Mouse (Mus musculus) lung, postnatal 0 days (tissue): Measurements from ENCODE around the gene Dab2ip. TPM values are rescaled to one million over a fixed set of nuclear protein-coding genes. Genes with fewer than 3 reads are reported as not detected.

ENCODE experiments used
- ATAC-seq: fragments of 200-750 bp; cut with Nextera tagmentation; 2 replicates; pipeline ENCODE4 v1.8.0; 2017; ENCODE audit warnings: moderate library complexity
- DNase-seq: peaks from one replicate; pipeline ENCODE4 v3.0.0-alpha.2; 2016; ENCODE audit warnings: low spot score
- H3K27ac ChIP-seq: fragments of 300-500 bp; sonication (generic); 2 replicates; pipeline ENCODE4 v1.5.1; 2014; ENCODE audit warnings: antibody characterized with exemption, mild to moderate bottlenecking, low read length, mixed read lengths
- H3K27me3 ChIP-seq: fragments of 300-500 bp; sonication (generic); replicated peaks from 2 replicates; pipeline ENCODE4 v1.6.1; 2014; ENCODE audit warnings: low read length, mixed read lengths; ENCODE audit not compliant: insufficient read depth
- H3K36me3 ChIP-seq: fragments of 300-500 bp; sonication (generic); 2 replicates; pipeline ENCODE4 v1.6.1; 2014; ENCODE audit warnings: low read length, mixed read lengths; ENCODE audit not compliant: insufficient read depth
- H3K4me1 ChIP-seq: fragments of 300-500 bp; sonication (generic); 2 replicates; pipeline ENCODE4 v1.6.1; 2014; ENCODE audit warnings: antibody characterized with exemption, low read depth, low read length, mixed read lengths; ENCODE audit not compliant: insufficient read depth
- H3K4me2 ChIP-seq: fragments of 300-500 bp; sonication (generic); replicated peaks from 2 replicates; pipeline ENCODE4 v1.6.1; 2014; ENCODE audit warnings: low read depth, mild to moderate bottlenecking, low read length, moderate library complexity, mixed read lengths
- H3K4me3 ChIP-seq: fragments of 300-500 bp; sonication (generic); 2 replicates; pipeline ENCODE4 v1.5.1; 2014; ENCODE audit warnings: low read depth, low read length
- H3K9ac ChIP-seq: fragments of 300-500 bp; sonication (generic); replicated peaks from 2 replicates; pipeline ENCODE4 v1.6.1; 2014; ENCODE audit warnings: low read depth, mild to moderate bottlenecking
- H3K9me3 ChIP-seq: fragments of 300-500 bp; sonication (generic); 2 replicates; pipeline ENCODE4 v1.6.1; 2016; ENCODE audit warnings: low read length, mixed read lengths
- CTCF ChIP-seq: IDR thresholded peaks from 2 replicates; pipeline ENCODE4 v1.5.1; 2016; ENCODE audit warnings: antibody characterized with exemption, mild to moderate bottlenecking
- EP300 ChIP-seq: IDR thresholded peaks from 2 replicates; pipeline ENCODE4 v1.6.1; 2016; ENCODE audit warnings: antibody characterized with exemption, mild to moderate bottlenecking, control low read depth
- WGBS: fragments of 180-500 bp; shearing (Covaris S2); extraction: QIAGEN DNeasy Blood & Tissue Kit; methylation state at CpG from one replicate; pipeline ENCODE4 v1.1.7; 2014; 5-methylcytosine and 5-hydroxymethylcytosine counted together
- polyA plus RNA-seq: library from polyadenylated mRNA; unstranded; fragments of >200 nt; fragmentation: Nextera tagmentation; extraction: Ambion mirVana; gene quantifications from 2 replicates; pipeline ENCODE4 v1.2.1, GENCODE M21; 2015

Gene Dab2ip
- polyA plus RNA-seq, 1 experiment from 2014 or later, result 75.8 TPM

- no peak overlapping the region for H3K4me2 ChIP-seq
- no peak overlapping the region for H3K27ac ChIP-seq
- H3K27me3 ChIP-seq, result no peaks in the 10 kb centered on the region
- peaks cover under 1% of the 10 kb centered on the region; the same call in 1 of the 2 replicates for H3K4me1 ChIP-seq
- TF ChIP-seq CTCF (no peak), EP300 (no peak)
- no peak for ATAC-seq
- no peak overlapping the region for H3K4me3 ChIP-seq
- H3K9ac ChIP-seq, result no peak overlapping the region
- WGBS, result 80% methylated on average over 9 of the region's 9 CpGs
- no peak for DNase-seq
- no peaks in the 10 kb centered on the region for H3K36me3 ChIP-seq
- no peaks in the 10 kb centered on the region for H3K9me3 ChIP-seq
Measured at GRCm38 (mm10) chr2:35550097-35550496, 8.0 kb upstream of the Dab2ip start.

- H3K27me3 ChIP-seq, result no peaks in the 10 kb centered on the region
- no peak overlapping the region for H3K27ac ChIP-seq
- ATAC-seq, result no peak
- DNase-seq, result no peak
- no peak overlapping the region for H3K4me2 ChIP-seq
- H3K4me1 ChIP-seq, result no peaks in the 10 kb centered on the region
- no peak overlapping the region for H3K4me3 ChIP-seq
- no peaks in the 10 kb centered on the region for H3K36me3 ChIP-seq
- no peak overlapping the region for H3K9ac ChIP-seq
- WGBS, result 69% methylated on average over 5 of the region's 5 CpGs
- TF ChIP-seq CTCF, result no peak
- TF ChIP-seq EP300, result no peak
- no peaks in the 10 kb centered on the region for H3K9me3 ChIP-seq
Measured at GRCm38 (mm10) chr2:35556918-35557486, 1.1 kb upstream of the Dab2ip start.

GRCm38 (mm10) chr2:35558826-35559550, 922 bp downstream of the Dab2ip start:
- no peak for DNase-seq
- Histone ChIP-seq H3K4me3 (no peak overlapping the region), H3K9ac (no peak overlapping the region), H3K36me3 (no peaks in the 10 kb centered on the region), H3K9me3 (no peaks in the 10 kb centered on the region), H3K4me1 (no peaks in the 10 kb centered on the region), H3K27ac (no peak overlapping the region), H3K27me3 (no peaks in the 10 kb centered on the region), H3K4me2 (no peak overlapping the region)
- no peak for TF ChIP-seq CTCF
- TF ChIP-seq EP300, result no peak
- WGBS, result 73% methylated on average over 4 of the region's 4 CpGs
- ATAC-seq, result no peak

- Histone ChIP-seq H3K36me3 (no peaks in the 10 kb centered on the region), H3K9me3 (no peaks in the 10 kb centered on the region), H3K4me3 (no peak overlapping the region), H3K4me2 (no peak overlapping the region), H3K27me3 (no peaks in the 10 kb centered on the region), H3K27ac (no peak overlapping the region), H3K4me1 (no peaks in the 10 kb centered on the region), H3K9ac (no peak overlapping the region)
- ATAC-seq (no peak), DNase-seq (no peak)
- TF ChIP-seq CTCF (no peak), EP300 (no peak)
- 47% methylated on average over 2 of the region's 2 CpGs for WGBS
Measured at GRCm38 (mm10) chr2:35559551-35559835, 1.4 kb downstream of the Dab2ip start.

DNA sequence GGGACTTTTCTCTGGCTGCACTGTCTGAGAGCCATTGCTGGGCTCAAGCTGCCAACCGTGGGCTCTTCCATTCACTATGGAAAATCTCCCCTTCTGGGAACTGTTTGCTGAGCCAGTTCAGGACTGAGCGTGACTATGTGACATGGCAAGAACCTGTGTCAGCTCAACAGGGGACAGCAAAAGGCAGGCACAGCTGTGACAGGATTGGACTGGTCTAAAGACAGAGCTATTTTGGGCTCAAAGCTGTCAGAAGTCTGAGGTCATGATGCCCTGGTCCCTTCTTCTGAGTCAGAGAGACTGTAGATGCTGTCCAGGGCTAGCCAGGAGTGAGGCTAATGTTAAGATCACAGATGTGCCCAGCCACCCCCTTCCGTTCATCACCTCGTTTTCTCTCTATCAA, 5.7 kb downstream of the Dab2ip start:
- 69% methylated on average over 4 of the region's 4 CpGs for WGBS
- H3K27ac ChIP-seq, result no peak overlapping the region
- ATAC-seq (no peak), DNase-seq (no peak)
- TF ChIP-seq EP300 (no peak), CTCF (no peak)
- no peak overlapping the region for H3K4me2 ChIP-seq
- peaks cover 5% of the 10 kb centered on the region; the same call in 1 of the 2 replicates for H3K4me1 ChIP-seq
- no peaks in the 10 kb centered on the region for H3K36me3 ChIP-seq
- no peak overlapping the region for H3K4me3 ChIP-seq
- H3K9me3 ChIP-seq, result no peaks in the 10 kb centered on the region
- H3K9ac ChIP-seq, result no peak overlapping the region
- H3K27me3 ChIP-seq, result no peaks in the 10 kb centered on the region

DNA sequence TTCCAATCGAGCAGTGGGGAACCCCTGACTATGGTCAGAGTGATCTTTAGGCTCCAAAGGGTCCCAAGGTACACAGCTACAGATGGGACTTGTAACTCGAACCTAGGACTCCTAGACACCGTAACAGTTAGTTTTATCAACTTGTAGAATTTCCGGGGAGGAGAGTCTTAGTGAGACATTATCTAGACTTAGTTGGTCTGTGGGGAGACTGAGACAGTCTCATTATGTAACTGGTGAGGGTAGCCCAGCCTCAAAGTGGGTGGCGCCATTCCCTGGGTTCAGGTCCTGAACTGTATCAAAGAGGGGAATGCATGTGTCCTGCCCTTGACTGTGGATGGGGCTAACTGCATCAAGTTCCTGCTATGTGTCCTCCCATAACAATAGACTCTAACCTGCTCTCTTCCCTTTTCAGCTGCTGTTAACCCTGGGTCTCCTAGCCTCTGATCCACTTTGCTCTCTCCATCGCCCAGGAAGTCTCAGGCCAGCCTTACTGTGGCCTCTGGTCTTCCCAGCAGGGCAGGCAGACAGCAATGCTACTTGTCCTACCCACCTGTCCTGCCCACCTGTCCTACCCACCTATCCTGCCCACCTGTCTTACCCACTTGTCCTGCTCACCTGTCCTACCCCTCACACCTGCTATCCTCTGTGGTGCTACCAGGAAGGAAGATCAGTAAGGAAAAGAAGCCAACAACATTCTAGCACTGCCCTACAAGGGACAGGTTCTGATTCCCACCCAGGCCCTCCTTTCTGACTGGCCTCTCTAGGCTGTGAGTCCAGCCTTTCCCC, 7.2 kb downstream of the Dab2ip start:
- no peak overlapping the region for H3K9ac ChIP-seq
- TF ChIP-seq CTCF, result no peak
- no peak for TF ChIP-seq EP300
- H3K4me3 ChIP-seq, result no peak overlapping the region

More for the DNA sequence above, 7.2 kb downstream of the Dab2ip start:
- ATAC-seq (no peak), DNase-seq (no peak)
- no peaks in the 10 kb centered on the region for H3K27me3 ChIP-seq
- WGBS, result 82% methylated on average over 6 of the region's 6 CpGs
- H3K4me2 ChIP-seq, result no peak overlapping the region
- no peaks in the 10 kb centered on the region for H3K9me3 ChIP-seq
- peaks cover 5% of the 10 kb centered on the region; the same call in 1 of the 2 replicates for H3K4me1 ChIP-seq
- H3K36me3 ChIP-seq, result no peaks in the 10 kb centered on the region
- no peak overlapping the region for H3K27ac ChIP-seq
